Mouse (Mus musculus): ENCODE measurements around the gene Foxg1. TPM values are rescaled to one million over a fixed set of nuclear protein-coding genes. Genes with fewer than 3 reads are reported as not detected.

The Foxg1 gene
- polyA plus RNA-seq, 1 experiment: not detected

DNA sequence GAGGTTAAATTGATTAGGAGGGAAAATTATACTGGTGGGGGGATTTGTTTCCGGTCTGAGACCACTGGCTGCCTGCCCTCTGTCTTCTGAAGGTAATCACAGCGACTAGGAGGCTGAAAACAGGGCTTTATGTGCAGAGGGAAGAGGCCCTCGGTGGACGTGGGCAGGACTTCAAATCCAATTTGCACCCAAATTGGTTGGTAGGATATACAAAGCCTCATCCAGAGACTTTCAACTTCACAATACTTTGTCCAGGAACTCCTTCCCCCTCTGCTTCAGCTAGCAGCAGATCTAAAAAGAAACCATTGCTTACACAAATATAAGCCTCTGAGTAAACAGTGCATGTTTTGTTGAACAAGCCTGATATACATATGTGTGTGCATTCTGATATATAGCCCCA is 2.0 kb upstream of the Foxg1 start:
- no peaks in the 10 kb centered on the region for H3K36me3 ChIP-seq (ENCODE audit: control insufficient read depth, insufficient read depth, low read length)
- H3K27me3 ChIP-seq (ENCODE audit: control insufficient read depth, insufficient read depth, low read length): peaks cover 20% of the 10 kb centered on the region
- no peak overlapping the region for H3K27ac ChIP-seq (ENCODE audit: insufficient read depth, low read length)
- WGBS: 4% methylated on average over 4 of the region's 4 CpGs
- no peaks in the 10 kb centered on the region for H3K4me1 ChIP-seq (ENCODE audit: control insufficient read depth, insufficient read depth, insufficient read length)
- H3K4me3 ChIP-seq (ENCODE audit: extremely low read depth, insufficient read depth, insufficient read length): no peak overlapping the region
- TF ChIP-seq POLR2A (IDR thresholded peaks at IDR 0.05; ENCODE audit: low read depth, low read length) (no peak), CTCF (IDR thresholded peaks at IDR 0.05; ENCODE audit: extremely low read depth, insufficient read depth, insufficient read length, insufficient replicate concordance) (no peak)
- no peak for DNase-seq (ENCODE audit: low read depth in 1 of 2, low spot score in 2 of 2)

DNA sequence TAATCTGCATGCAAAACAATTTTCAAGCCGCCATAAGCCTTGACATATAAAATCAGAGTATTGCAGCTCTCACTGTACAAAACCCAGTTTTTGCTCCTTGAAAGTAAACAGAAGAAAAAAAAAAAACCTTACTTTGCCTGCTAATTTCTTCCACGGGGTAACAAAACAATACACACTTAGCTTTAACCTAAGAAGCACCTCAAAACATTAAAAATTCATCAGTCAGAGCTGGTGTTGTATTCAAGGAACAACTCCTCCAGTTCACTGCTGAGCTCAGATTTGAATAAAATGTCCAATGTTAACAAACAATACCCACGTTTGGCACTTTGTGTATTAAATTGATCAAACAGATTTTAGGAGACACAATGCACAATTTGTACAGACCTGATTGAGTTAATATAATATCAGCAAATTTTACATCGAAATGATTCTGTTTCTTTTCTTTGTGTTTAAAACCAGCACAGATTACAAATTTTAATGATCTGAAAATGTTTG is 1.4 kb upstream of the Foxg1 start:
- DNase-seq (ENCODE audit: low read depth in 1 of 2, low spot score in 2 of 2): no peak
- TF ChIP-seq POLR2A (IDR thresholded peaks at IDR 0.05; ENCODE audit: low read depth, low read length) (no peak), CTCF (IDR thresholded peaks at IDR 0.05; ENCODE audit: extremely low read depth, insufficient read depth, insufficient read length, insufficient replicate concordance) (no peak)
- Histone ChIP-seq H3K27me3 (ENCODE audit: control insufficient read depth, insufficient read depth, low read length) (peaks cover 19% of the 10 kb centered on the region), H3K4me1 (ENCODE audit: control insufficient read depth, insufficient read depth, insufficient read length) (no peaks in the 10 kb centered on the region), H3K36me3 (ENCODE audit: control insufficient read depth, insufficient read depth, low read length) (no peaks in the 10 kb centered on the region), H3K27ac (ENCODE audit: insufficient read depth, low read length) (no peak overlapping the region), H3K4me3 (ENCODE audit: extremely low read depth, insufficient read depth, insufficient read length) (no peak overlapping the region)
- WGBS: 8% methylated on average over 4 of the region's 4 CpGs

DNA sequence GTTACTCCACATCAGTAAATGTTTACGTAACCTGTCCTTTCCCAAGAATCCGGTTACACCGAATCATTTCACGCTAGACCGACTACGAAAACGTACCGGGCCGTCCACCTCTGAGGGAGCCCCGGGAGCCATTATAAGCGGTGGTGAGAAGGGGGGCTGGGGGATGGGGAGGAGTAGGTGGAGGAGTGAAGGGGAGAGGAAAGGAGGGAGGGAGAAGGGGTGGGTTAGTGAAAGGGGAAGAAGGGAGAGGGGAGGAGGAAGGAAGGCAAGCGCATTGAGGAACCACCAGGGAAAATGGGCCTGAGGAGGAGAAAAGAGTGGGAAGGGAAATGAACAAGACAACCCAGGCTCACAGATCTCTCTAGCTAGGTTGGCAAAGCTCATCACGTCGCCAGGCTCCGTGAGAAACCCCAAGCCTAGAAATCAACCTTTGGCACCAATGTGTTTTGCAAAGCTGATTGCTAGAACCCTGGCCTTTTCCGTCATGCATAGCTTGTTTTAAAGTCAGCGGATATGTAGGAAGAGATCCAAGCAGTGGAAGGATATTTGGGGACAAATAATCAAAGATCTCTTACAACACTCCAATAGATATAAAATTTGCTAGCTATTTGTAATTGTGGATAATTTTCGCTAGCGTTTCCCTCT is 617 bp upstream of the Foxg1 start:
- DNase-seq (ENCODE audit: low read depth in 1 of 2, low spot score in 2 of 2): no peak
- 9% methylated on average over 19 of the region's 19 CpGs for WGBS
- Histone ChIP-seq H3K36me3 (ENCODE audit: control insufficient read depth, insufficient read depth, low read length) (no peaks in the 10 kb centered on the region), H3K27ac (ENCODE audit: insufficient read depth, low read length) (no peak overlapping the region), H3K4me1 (ENCODE audit: control insufficient read depth, insufficient read depth, insufficient read length) (no peaks in the 10 kb centered on the region), H3K4me3 (ENCODE audit: extremely low read depth, insufficient read depth, insufficient read length) (no peak overlapping the region), H3K27me3 (ENCODE audit: control insufficient read depth, insufficient read depth, low read length) (peaks cover 19% of the 10 kb centered on the region)
- TF ChIP-seq CTCF (IDR thresholded peaks at IDR 0.05; ENCODE audit: extremely low read depth, insufficient read depth, insufficient read length, insufficient replicate concordance): no peak
- TF ChIP-seq POLR2A (IDR thresholded peaks at IDR 0.05; ENCODE audit: low read depth, low read length): no peak

DNA sequence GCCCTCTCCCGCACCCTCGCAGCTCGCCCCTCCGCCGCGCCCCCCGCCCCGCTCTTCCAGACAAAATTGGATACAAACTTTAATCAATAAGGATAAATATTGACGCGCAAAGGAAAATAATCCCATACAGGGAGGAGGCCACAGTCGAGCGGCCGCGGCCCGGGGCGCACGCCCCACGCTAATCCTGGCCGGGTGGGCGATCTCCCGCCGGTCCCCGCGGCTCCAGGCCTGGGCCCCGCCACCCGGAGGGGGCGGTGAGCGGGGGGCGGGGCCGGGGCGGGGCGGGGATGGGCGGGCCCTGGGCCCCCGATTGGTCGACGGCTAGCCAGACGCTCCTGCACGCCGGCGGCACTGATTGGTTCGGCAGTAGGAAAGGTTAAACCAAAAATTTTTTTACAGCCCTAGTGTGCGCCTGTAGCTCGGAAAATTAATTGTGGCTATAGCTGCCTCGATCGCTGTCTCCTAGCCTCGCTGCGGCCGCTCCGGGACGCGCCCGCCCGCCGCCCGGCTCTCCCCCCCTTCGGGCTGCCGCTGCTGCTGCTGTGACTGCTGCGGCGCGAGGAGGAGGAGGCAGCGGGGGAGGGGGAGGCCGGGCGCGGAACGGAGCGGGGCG is 1.2 kb downstream of the Foxg1 start:
- WGBS: 6% methylated on average over 52 of the region's 67 CpGs
- H3K4me3 ChIP-seq (ENCODE audit: extremely low read depth, insufficient read depth, insufficient read length): no peak overlapping the region; the same call in 1 of the 2 replicates
- no peaks in the 10 kb centered on the region for H3K4me1 ChIP-seq (ENCODE audit: control insufficient read depth, insufficient read depth, insufficient read length)
- peaks cover 19% of the 10 kb centered on the region for H3K27me3 ChIP-seq (ENCODE audit: control insufficient read depth, insufficient read depth, low read length)
- H3K36me3 ChIP-seq (ENCODE audit: control insufficient read depth, insufficient read depth, low read length): no peaks in the 10 kb centered on the region
- no peak for DNase-seq (ENCODE audit: low read depth in 1 of 2, low spot score in 2 of 2)
- TF ChIP-seq POLR2A (IDR thresholded peaks at IDR 0.05; ENCODE audit: low read depth, low read length): no peak
- H3K27ac ChIP-seq (ENCODE audit: insufficient read depth, low read length): no peak overlapping the region

DNA sequence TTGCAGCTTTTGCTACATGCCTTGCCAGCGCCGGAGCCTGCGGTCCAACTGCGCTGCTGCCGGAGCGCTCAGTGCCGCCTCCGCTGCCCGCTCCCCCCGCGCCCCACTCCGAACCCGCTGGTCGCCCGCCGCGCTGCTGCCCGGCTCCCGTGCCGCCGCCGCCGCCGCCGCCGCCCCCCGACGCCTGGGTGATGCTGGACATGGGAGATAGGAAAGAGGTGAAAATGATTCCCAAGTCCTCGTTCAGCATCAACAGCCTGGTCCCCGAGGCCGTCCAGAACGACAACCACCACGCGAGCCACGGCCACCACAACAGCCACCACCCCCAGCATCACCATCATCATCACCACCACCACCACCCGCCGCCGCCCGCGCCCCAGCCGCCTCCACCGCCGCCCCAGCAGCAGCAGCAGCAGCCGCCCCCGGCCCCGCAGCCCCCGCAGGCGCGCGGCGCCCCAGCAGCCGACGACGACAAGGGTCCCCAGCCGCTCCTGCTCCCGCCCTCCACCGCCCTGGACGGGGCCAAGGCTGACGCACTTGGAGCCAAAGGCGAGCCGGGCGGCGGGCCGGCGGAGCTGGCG is 1.9 kb downstream of the Foxg1 start:
- no peak overlapping the region for H3K4me3 ChIP-seq (ENCODE audit: extremely low read depth, insufficient read depth, insufficient read length)
- TF ChIP-seq POLR2A (IDR thresholded peaks at IDR 0.05; ENCODE audit: low read depth, low read length) (no peak), CTCF (IDR thresholded peaks at IDR 0.05; ENCODE audit: extremely low read depth, insufficient read depth, insufficient read length, insufficient replicate concordance) (no peak)
- DNase-seq (ENCODE audit: low read depth in 1 of 2, low spot score in 2 of 2): no peak
- H3K36me3 ChIP-seq (ENCODE audit: control insufficient read depth, insufficient read depth, low read length): no peaks in the 10 kb centered on the region
- no peak overlapping the region for H3K27ac ChIP-seq (ENCODE audit: insufficient read depth, low read length)
- WGBS: 8% methylated on average over 54 of the region's 66 CpGs
- H3K4me1 ChIP-seq (ENCODE audit: control insufficient read depth, insufficient read depth, insufficient read length): no peaks in the 10 kb centered on the region
- H3K27me3 ChIP-seq (ENCODE audit: control insufficient read depth, insufficient read depth, low read length): peaks cover 19% of the 10 kb centered on the region

DNA sequence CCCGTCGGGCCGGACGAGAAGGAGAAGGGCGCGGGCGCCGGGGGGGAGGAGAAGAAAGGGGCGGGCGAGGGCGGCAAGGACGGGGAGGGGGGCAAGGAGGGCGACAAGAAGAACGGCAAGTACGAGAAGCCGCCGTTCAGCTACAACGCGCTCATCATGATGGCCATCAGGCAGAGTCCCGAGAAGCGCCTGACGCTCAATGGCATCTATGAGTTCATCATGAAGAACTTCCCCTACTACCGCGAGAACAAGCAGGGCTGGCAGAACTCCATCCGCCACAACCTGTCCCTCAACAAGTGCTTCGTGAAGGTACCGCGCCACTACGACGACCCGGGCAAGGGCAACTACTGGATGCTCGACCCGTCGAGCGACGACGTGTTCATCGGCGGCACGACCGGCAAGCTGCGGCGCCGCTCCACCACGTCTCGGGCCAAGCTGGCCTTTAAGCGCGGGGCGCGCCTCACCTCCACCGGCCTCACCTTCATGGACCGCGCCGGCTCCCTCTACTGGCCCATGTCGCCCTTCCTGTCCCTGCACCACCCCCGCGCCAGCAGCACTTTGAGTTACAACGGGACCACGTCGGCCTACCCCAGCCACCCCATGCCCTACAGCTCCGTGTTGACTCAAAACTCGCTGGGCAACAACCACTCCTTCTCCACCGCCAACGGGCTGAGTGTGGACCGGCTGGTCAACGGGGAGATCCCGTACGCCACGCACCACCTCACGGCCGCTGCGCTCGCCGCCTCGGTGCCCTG is 2.6 kb downstream of the Foxg1 start, which contains the start of gene Gm43517:
Gene Gm43517 (plus strand): TSS at position 299 of the 755 bp plus-strand sequence.
- Histone ChIP-seq H3K27me3 (ENCODE audit: control insufficient read depth, insufficient read depth, low read length) (peaks cover 20% of the 10 kb centered on the region), H3K4me3 (ENCODE audit: extremely low read depth, insufficient read depth, insufficient read length) (no peak within 1 kb of the TSS), H3K4me1 (ENCODE audit: control insufficient read depth, insufficient read depth, insufficient read length) (no peaks in the 10 kb centered on the region), H3K27ac (ENCODE audit: insufficient read depth, low read length) (no peak within 1 kb of the TSS), H3K36me3 (ENCODE audit: control insufficient read depth, insufficient read depth, low read length) (no peaks in the 10 kb centered on the region)
- no peak for TF ChIP-seq POLR2A (IDR thresholded peaks at IDR 0.05; ENCODE audit: low read depth, low read length)
- no peak for TF ChIP-seq CTCF (IDR thresholded peaks at IDR 0.05; ENCODE audit: extremely low read depth, insufficient read depth, insufficient read length, insufficient replicate concordance)
- DNase-seq (ENCODE audit: low read depth in 1 of 2, low spot score in 2 of 2): no peak
- WGBS: 14% methylated on average over 74 of the region's 75 CpGs

Measured in spleen, adult 2 months (tissue).